Mouse (Mus musculus): Measurements from ENCODE around the gene Cd302. TPM values are rescaled to one million over a fixed set of nuclear protein-coding genes. Genes with fewer than 3 reads are reported as not detected.

Gene Cd302
- total and polyA plus RNA-seq, 2 experiments from 2014 or later, result 6.6 to 26.3 TPM

DNA sequence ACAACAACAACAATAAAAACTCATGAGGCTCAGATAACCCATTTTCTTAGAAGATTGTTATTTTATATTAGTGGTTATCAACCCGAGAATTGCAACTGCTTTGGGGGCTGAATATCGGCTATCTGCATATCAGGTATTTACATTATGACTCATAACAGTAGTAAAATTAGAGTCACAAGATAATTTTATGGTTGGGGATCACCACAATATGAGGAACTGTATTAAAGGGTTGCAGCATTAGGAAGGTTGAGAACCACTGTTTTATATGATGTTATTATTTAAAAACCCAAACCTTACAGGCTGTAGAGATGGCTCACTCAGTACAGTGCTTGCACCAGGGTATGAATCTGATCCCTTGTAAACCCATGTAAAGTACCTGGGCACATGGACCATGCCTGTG is 15.0 kb upstream of the Cd302 start:
- no peak for TF ChIP-seq CTCF (IDR thresholded peaks at IDR 0.05; ENCODE audit: low read depth)
- Histone ChIP-seq H3K9me3 (ENCODE audit: low read length) (no peaks in the 10 kb centered on the region), H3K36me3 (ENCODE audit: insufficient read depth, low read length) (no peaks in the 10 kb centered on the region), H3K27ac (no peak overlapping the region), H3K27me3 (ENCODE audit: insufficient read depth, low read length) (no peaks in the 10 kb centered on the region), H3K9ac (replicated peaks; ENCODE audit: low read length) (no peak overlapping the region), H3K4me2 (ENCODE audit: low read depth, low read length) (no peak overlapping the region), H3K4me1 (ENCODE audit: insufficient read depth, low read length) (no peaks in the 10 kb centered on the region), H3K4me3 (ENCODE audit: low read length) (no peak overlapping the region)
- WGBS, result 96% methylated on average over 2 of the region's 2 CpGs
- no peak for DNase-seq (ENCODE audit: low spot score)
- ATAC-seq, result no peak

DNA sequence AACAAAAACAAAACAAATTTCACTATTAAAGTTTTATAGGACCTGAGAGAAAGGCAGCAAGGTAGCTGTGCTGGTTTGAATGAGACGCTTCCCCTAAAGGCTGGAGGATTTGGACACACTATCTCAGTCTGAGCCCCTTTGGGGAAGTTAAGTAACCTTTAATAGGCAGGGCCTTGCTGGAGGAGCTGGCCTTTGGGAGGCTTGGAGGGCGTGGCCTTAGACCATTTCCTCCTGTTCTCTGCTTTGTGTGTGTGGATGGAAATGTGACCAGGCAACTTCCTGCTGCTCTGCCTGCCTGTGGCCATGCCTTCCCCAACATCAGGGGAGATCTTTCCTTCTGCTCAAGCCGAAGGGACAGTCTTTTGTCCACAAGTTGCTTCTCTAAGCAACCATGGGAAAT is 14.0 kb upstream of the Cd302 start:
- Histone ChIP-seq H3K9ac (replicated peaks; ENCODE audit: low read length) (no peak overlapping the region), H3K9me3 (ENCODE audit: low read length) (no peaks in the 10 kb centered on the region), H3K27ac (no peak overlapping the region), H3K36me3 (ENCODE audit: insufficient read depth, low read length) (no peaks in the 10 kb centered on the region), H3K4me1 (ENCODE audit: insufficient read depth, low read length) (no peaks in the 10 kb centered on the region), H3K27me3 (ENCODE audit: insufficient read depth, low read length) (no peaks in the 10 kb centered on the region), H3K4me2 (ENCODE audit: low read depth, low read length) (no peak overlapping the region), H3K4me3 (ENCODE audit: low read length) (no peak overlapping the region)
- 82% methylated on average over 3 of the region's 3 CpGs for WGBS
- DNase-seq (ENCODE audit: low spot score) (no peak), ATAC-seq (no peak)
- no peak for TF ChIP-seq CTCF (IDR thresholded peaks at IDR 0.05; ENCODE audit: low read depth)

DNA sequence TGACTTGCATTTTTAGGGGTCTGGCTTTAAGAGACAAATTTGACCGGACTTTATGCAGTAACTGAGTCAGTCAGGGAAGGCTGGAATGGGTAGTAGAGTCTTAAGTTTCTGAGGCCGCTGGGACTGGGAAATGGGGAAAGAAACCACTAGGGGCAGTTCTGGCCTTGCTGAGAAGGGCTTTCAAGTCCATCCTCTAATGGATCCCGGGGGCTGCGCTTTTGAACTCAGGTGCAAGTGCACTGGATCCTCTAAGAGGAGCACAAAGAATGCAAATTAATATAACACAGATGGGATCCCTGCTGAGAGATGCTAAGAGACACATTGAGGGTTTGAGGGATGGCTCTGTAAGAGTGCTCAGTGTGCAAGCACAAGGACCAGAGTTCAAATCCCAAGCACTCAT is 7.1 kb upstream of the Cd302 start:
- WGBS, result 96% methylated on average over 4 of the region's 4 CpGs
- H3K4me3 ChIP-seq (ENCODE audit: low read length), result no peak overlapping the region
- no peak overlapping the region for H3K27ac ChIP-seq
- DNase-seq (ENCODE audit: low spot score) (no peak), ATAC-seq (no peak)
- H3K36me3 ChIP-seq (ENCODE audit: insufficient read depth, low read length), result no peaks in the 10 kb centered on the region
- H3K4me2 ChIP-seq (ENCODE audit: low read depth, low read length), result no peak overlapping the region
- no peaks in the 10 kb centered on the region for H3K27me3 ChIP-seq (ENCODE audit: insufficient read depth, low read length)
- no peak overlapping the region for H3K9ac ChIP-seq (replicated peaks; ENCODE audit: low read length)
- no peaks in the 10 kb centered on the region for H3K9me3 ChIP-seq (ENCODE audit: low read length)
- TF ChIP-seq CTCF (IDR thresholded peaks at IDR 0.05; ENCODE audit: low read depth), result no peak
- no peaks in the 10 kb centered on the region for H3K4me1 ChIP-seq (ENCODE audit: insufficient read depth, low read length)

DNA sequence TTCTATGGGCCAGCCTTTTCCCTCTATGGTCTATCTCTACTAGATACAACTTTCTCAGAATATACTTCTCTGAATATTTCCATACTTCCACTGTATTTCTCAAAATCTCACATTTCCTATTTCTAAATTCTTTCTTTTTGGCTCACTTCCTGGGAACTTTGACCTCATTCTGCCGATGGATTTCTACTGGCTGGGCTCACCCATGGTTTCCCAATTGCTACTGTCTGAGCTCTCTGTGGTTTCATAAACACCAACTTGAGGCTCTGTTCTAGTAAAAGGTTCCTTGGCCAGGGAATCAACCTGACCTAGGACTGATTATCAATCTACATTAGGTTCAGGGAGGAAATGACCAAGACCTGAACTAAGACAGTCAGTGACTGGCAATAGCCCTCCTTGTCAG is 5.2 kb upstream of the Cd302 start:
- H3K4me2 ChIP-seq (ENCODE audit: low read depth, low read length), result no peak overlapping the region
- H3K27ac ChIP-seq, result no peak overlapping the region
- no peak overlapping the region for H3K9ac ChIP-seq (replicated peaks; ENCODE audit: low read length)
- no peaks in the 10 kb centered on the region for H3K36me3 ChIP-seq (ENCODE audit: insufficient read depth, low read length)
- no peak for TF ChIP-seq CTCF (IDR thresholded peaks at IDR 0.05; ENCODE audit: low read depth)
- DNase-seq (ENCODE audit: low spot score), result no peak
- H3K4me1 ChIP-seq (ENCODE audit: insufficient read depth, low read length), result no peaks in the 10 kb centered on the region
- no peaks in the 10 kb centered on the region for H3K9me3 ChIP-seq (ENCODE audit: low read length)
- no peaks in the 10 kb centered on the region for H3K27me3 ChIP-seq (ENCODE audit: insufficient read depth, low read length)
- 81% methylated on average over 1 of the region's 1 CpGs for WGBS
- no peak for ATAC-seq
- no peak overlapping the region for H3K4me3 ChIP-seq (ENCODE audit: low read length)

DNA sequence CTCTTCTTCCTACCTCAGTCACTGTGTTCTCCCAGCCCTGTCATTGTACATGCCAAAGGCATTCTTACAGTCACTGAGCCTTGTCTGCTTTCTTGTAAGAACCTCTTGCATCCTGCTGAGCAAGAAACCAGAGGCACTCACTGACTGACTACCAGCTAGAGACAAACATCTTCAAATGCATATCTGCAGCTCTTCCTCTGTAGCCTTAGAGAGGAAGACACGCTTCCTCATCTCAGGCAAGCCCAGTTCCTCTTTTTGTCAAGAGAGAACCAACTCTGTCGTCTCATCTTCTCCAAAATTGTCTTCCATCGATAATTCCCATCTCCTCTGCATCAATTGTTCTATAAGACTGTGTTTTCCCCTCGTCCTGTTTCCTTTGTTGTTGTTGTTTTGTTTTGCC is 4.3 kb upstream of the Cd302 start:
- TF ChIP-seq CTCF (IDR thresholded peaks at IDR 0.05; ENCODE audit: low read depth), result no peak
- H3K9me3 ChIP-seq (ENCODE audit: low read length), result no peaks in the 10 kb centered on the region
- H3K4me2 ChIP-seq (ENCODE audit: low read depth, low read length), result no peak overlapping the region
- H3K27me3 ChIP-seq (ENCODE audit: insufficient read depth, low read length), result no peaks in the 10 kb centered on the region
- no peak overlapping the region for H3K27ac ChIP-seq
- no peak overlapping the region for H3K9ac ChIP-seq (replicated peaks; ENCODE audit: low read length)
- ATAC-seq (no peak), DNase-seq (ENCODE audit: low spot score) (no peak)
- WGBS, result 80% methylated on average over 4 of the region's 4 CpGs
- no peaks in the 10 kb centered on the region for H3K36me3 ChIP-seq (ENCODE audit: insufficient read depth, low read length)
- H3K4me3 ChIP-seq (ENCODE audit: low read length), result no peak overlapping the region
- H3K4me1 ChIP-seq (ENCODE audit: insufficient read depth, low read length), result 0 out of 2 replicates have a peak, but pooled peaks cover 4% of the 10 kb centered on the region

DNA sequence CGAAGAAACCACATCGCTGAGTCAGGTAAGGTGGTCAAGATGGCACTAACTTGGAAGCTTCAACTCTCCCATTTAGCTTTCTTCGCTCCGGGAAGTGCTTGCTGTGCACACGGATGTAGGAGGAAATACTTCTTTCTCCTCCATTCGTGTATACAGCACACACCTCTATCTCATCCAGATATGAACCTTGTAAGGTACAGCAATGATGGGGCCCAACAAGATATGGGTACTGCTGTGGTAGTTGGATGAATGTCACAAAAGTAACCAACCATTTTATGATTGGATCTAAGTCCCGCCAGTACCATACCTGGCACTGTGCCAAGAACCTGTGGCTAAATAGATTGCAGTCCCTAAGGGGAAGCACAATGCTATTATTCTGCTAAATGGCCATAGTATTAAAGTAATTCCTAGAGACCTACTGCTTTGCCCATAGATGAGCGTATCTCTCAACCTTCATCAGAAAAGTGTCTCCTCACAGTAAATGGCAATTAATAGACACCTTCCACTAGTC is 874 bp upstream of the Cd302 start:
- Histone ChIP-seq H3K27me3 (ENCODE audit: insufficient read depth, low read length) (no peaks in the 10 kb centered on the region), H3K4me1 (ENCODE audit: insufficient read depth, low read length) (0 out of 2 replicates have a peak, but pooled peaks cover 6% of the 10 kb centered on the region), H3K9me3 (ENCODE audit: low read length) (no peaks in the 10 kb centered on the region), H3K36me3 (ENCODE audit: insufficient read depth, low read length) (no peaks in the 10 kb centered on the region), H3K27ac (no peak overlapping the region), H3K4me3 (ENCODE audit: low read length) (no peak overlapping the region), H3K4me2 (ENCODE audit: low read depth, low read length) (no peak overlapping the region), H3K9ac (replicated peaks; ENCODE audit: low read length) (no peak overlapping the region)
- 80% methylated on average over 8 of the region's 8 CpGs for WGBS
- no peak for DNase-seq (ENCODE audit: low spot score)
- TF ChIP-seq CTCF (IDR thresholded peaks at IDR 0.05; ENCODE audit: low read depth), result no peak
- no peak for ATAC-seq

DNA sequence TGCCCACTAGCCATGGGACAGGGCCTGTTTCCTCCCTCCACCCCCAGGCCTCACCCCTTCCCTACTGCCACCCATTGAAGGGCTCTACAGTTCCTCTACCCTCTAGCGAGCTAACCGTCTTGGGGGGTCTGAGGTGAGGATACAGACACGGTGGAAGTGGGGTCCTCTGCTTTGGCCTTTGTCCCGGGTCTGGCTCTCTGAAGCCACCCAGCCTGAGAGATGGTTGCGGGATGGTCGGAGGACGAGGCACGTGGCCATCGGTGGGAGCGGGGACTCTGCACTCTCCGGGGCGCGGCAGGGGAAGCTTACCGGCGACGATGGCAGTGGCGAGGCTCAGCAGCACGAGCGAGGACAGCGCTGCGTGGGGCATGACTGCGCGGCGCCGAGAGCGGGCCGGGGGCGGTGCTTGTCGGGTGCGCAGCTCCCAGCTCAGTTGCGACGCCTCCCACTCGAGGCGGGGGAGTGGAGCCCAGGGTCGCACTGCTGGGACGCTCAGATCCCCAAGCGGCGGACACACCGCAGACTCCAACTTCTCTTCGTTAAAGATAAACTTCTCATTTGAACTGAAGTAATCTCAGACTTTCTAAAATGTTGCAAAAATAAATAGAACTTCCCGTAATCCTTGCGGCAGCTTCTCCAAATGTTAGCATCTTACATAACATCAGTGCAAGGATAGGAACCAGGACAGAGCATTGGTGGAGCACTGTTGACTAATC is 379 bp downstream of the Cd302 start:
- under 1% methylated on average over 42 of the region's 42 CpGs for WGBS
- Histone ChIP-seq H3K4me3 (ENCODE audit: low read length) (peak overlapping the region; percentile 48), H3K27ac (no peak overlapping the region), H3K36me3 (ENCODE audit: insufficient read depth, low read length) (no peaks in the 10 kb centered on the region), H3K27me3 (ENCODE audit: insufficient read depth, low read length) (no peaks in the 10 kb centered on the region), H3K9me3 (ENCODE audit: low read length) (no peaks in the 10 kb centered on the region), H3K4me2 (ENCODE audit: low read depth, low read length) (peak overlapping the region; percentile 97), H3K9ac (replicated peaks; ENCODE audit: low read length) (peak overlapping the region; percentile 45), H3K4me1 (ENCODE audit: insufficient read depth, low read length) (0 out of 2 replicates have a peak, but pooled peaks cover 6% of the 10 kb centered on the region)
- no peak for TF ChIP-seq CTCF (IDR thresholded peaks at IDR 0.05; ENCODE audit: low read depth)
- ATAC-seq (peak; percentile 72), DNase-seq (ENCODE audit: low spot score) (peak; percentile 58)

Data from hindbrain, postnatal 0 days (tissue).